Mouse (Mus musculus) kidney, embryonic 15.5 days (tissue): Measurements from ENCODE around the gene Helz2. TPM values are rescaled to one million over a fixed set of nuclear protein-coding genes. Genes with fewer than 3 reads are reported as not detected.
"Not testable (repeated sequence)": the region's sequence is repeated elsewhere in the genome, so short reads cannot be mapped to it uniquely, and the experiment has no call there.

ENCODE experiments used
- ATAC-seq: fragments of 200-750 bp; cut with Nextera tagmentation; replicated peaks from 2 replicates; pipeline ENCODE4 v1.8.0; 2017; ENCODE audit warnings: moderate TSS enrichment; ENCODE audit not compliant: low FRiP score
- H3K27ac ChIP-seq: fragments of 300-500 bp; sonication (generic); 2 replicates; pipeline ENCODE4 v1.5.1; 2015; ENCODE audit warnings: mild to moderate bottlenecking, inconsistent platforms
- H3K27me3 ChIP-seq: fragments of 300-500 bp; sonication (generic); 2 replicates; pipeline ENCODE4 v1.6.1; 2015; ENCODE audit warnings: inconsistent platforms
- H3K36me3 ChIP-seq: fragments of 300-500 bp; sonication (generic); 2 replicates; pipeline ENCODE4 v1.6.1; 2015; ENCODE audit warnings: inconsistent platforms
- H3K4me1 ChIP-seq: fragments of 300-500 bp; sonication (generic); 2 replicates; pipeline ENCODE4 v1.6.1; 2015; ENCODE audit warnings: inconsistent platforms
- H3K4me2 ChIP-seq: fragments of 300-500 bp; sonication (generic); 2 replicates; pipeline ENCODE4 v1.6.1; 2015; ENCODE audit warnings: moderate library complexity, mild to moderate bottlenecking, inconsistent platforms
- H3K4me3 ChIP-seq: fragments of 300-500 bp; sonication (generic); replicated peaks from 2 replicates; pipeline ENCODE4 v1.5.1; 2015; ENCODE audit warnings: mild to moderate bottlenecking, inconsistent platforms
- H3K9ac ChIP-seq: fragments of 300-500 bp; sonication (generic); 2 replicates; pipeline ENCODE4 v1.6.1; 2015; ENCODE audit warnings: mild to moderate bottlenecking, inconsistent platforms
- H3K9me3 ChIP-seq: fragments of 300-500 bp; sonication (generic); replicated peaks from 2 replicates; pipeline ENCODE4 v1.6.1; 2016; ENCODE audit warnings: inconsistent platforms
- WGBS: fragments of 180-500 bp; shearing (Covaris S2); methylation state at CpG from one replicate; pipeline ENCODE4 v1.1.7; 2015; ENCODE audit warnings: mixed read lengths; 5-methylcytosine and 5-hydroxymethylcytosine counted together
- polyA plus RNA-seq: library from polyadenylated mRNA; unstranded; fragments of >200 nt; fragmentation: Nextera tagmentation; extraction: Ambion mirVana; gene quantifications from 2 replicates; pipeline ENCODE4 v1.2.1, GENCODE M21; 2015

Gene Helz2
- polyA plus RNA-seq = 1.3 and 1.6 TPM in 2 replicates

DNA sequence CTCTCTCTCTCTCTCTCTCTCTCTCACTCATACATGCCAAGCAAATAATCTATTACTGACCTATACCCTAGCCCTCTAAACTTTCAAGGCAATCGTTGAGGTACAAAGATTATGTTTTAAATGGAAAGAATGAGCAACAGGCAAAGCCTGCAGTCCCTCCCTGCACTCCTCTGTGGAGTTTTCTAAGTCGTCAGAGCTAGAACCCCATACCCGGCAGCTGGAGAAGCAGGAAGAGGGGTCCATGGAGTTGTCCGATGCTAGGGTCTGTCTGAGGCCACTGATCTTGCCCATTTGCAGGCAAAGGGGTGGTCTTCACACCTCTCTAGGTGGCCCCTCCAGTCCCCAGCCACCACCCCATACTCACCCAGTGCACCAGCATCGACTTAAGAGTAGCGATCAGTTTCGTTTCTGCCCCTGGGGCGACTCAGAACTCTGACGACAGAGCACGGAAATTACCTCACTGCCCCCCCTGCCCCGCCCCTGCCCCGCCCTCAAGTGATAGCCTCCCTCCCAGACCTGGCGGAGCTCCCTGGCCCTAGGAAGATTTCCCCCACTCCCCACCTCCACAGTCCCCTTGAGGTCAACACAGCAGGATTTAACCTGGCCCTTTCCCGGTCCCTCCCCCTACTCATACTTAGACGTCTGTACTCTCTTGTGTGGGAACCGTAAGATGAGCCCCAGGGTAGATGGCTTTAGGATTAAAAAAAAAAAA lies at the start of gene Helz2:
Gene Helz2, minus strand, starts transcription at position 426 of the 712 bp plus-strand sequence.
- WGBS = 3% methylated on average over 16 of the region's 16 CpGs
- no peaks in the 10 kb centered on the region for H3K27me3 ChIP-seq
- no peak within 1 kb of the TSS for H3K27ac ChIP-seq
- H3K9me3 ChIP-seq = no peaks in the 10 kb centered on the region
- peaks cover 17% of the 10 kb centered on the region; the same call in 1 of the 2 replicates for H3K4me1 ChIP-seq
- 0 out of 2 replicates have a peak, but pooled peaks cover 9% of the 10 kb centered on the region for H3K36me3 ChIP-seq
- ATAC-seq = peak; percentile 73
- peak within 1 kb of the TSS; percentile 72 for H3K4me2 ChIP-seq
- H3K4me3 ChIP-seq = peak within 1 kb of the TSS; percentile 59
- peak within 1 kb of the TSS; percentile 50 for H3K9ac ChIP-seq

DNA sequence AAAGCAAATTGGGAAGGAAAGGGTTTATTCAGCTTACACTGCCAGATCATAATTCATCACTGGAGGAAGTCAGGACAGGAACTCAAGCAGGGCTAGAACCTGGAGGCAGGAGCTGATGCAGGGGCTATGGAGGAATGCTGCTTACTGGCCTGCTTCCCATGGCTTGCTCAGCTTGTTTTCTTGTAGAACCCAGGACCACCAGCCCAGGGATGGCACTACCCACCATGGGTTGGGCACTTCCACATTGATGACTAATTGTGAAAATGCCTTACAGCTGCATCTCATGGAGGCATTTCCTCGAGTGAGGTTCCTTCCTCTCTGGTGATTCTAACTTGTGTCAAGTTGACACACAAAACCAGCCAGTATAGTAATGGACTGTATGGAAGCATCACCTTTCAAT lies 49.1 kb upstream of the Helz2 start:
- Histone ChIP-seq H3K9me3 (no peaks in the 10 kb centered on the region), H3K36me3 (peaks cover 7% of the 10 kb centered on the region; the same call in 1 of the 2 replicates), H3K27me3 (no peaks in the 10 kb centered on the region), H3K4me2 (no peak overlapping the region), H3K4me1 (peaks cover 18% of the 10 kb centered on the region), H3K4me3 (no peak overlapping the region), H3K27ac (no peak overlapping the region), H3K9ac (no peak overlapping the region)
- 79% methylated on average over 1 of the region's 1 CpGs for WGBS
- ATAC-seq = no peak

DNA sequence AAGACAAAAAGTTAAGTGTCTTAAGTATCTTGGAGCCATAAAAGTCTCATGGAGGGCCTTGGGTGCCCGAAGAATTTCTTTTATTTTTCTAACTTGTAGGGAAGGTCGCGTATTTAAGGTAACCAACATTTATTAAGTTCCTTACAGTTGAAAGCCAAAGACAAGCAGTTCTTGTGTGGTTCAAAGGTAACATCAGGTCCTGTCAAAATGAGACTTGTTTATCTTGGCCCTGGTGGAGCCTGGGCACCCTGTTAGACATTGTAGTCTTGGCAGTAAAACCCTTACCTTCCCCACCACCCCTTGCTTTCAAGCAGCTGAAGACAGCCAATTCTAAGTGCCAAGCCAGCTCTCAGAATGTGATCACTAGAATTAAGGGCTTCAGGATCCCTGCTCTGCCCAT lies 46.9 kb upstream of the Helz2 start:
- no peak for ATAC-seq
- H3K9me3 ChIP-seq = no peaks in the 10 kb centered on the region
- no peak overlapping the region for H3K27ac ChIP-seq
- H3K9ac ChIP-seq = peak overlapping the region; percentile 43
- H3K4me3 ChIP-seq = peak overlapping the region; percentile 68
- H3K27me3 ChIP-seq = no peaks in the 10 kb centered on the region
- H3K4me2 ChIP-seq = peak overlapping the region; percentile 70
- H3K36me3 ChIP-seq = peaks cover 19% of the 10 kb centered on the region
- H3K4me1 ChIP-seq = peaks cover 18% of the 10 kb centered on the region
- 63% methylated on average over 3 of the region's 3 CpGs for WGBS

DNA sequence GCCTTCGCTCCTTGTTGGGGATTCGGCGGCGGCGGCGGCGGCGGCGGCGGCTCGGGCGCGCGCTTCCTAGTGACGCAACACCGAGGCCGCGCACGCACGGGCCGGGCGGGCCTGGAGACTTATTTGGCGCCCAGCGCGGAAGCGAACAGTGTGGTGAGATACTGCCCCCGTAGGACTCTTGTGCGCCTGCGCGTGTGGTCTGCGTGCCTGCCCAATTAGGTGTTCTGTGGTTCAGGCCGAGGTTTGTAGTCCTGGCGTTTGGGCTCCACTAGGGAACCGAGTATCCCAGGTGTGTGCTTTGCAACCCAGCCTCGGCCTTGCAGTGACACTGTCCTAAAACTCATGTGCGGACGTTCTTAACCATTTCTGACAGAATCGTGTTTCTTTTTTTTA lies 46.1 kb upstream of the Helz2 start, which contains the start of gene Gmeb2:
Gene Gmeb2, minus strand, starts transcription at position 78 of the 393 bp plus-strand sequence.
- Histone ChIP-seq H3K27ac (peak within 1 kb of the TSS; percentile 96), H3K4me3 (peak within 1 kb of the TSS; percentile 68), H3K9ac (peak within 1 kb of the TSS; percentile 81), H3K36me3 (peaks cover 24% of the 10 kb centered on the region), H3K4me2 (peak within 1 kb of the TSS; percentile 70), H3K4me1 (peaks cover 18% of the 10 kb centered on the region)
- peak; percentile 98 for ATAC-seq
- H3K9me3 ChIP-seq, H3K27me3 ChIP-seq: not testable (repeated sequence)
- WGBS = 3% methylated on average over 38 of the region's 38 CpGs

DNA sequence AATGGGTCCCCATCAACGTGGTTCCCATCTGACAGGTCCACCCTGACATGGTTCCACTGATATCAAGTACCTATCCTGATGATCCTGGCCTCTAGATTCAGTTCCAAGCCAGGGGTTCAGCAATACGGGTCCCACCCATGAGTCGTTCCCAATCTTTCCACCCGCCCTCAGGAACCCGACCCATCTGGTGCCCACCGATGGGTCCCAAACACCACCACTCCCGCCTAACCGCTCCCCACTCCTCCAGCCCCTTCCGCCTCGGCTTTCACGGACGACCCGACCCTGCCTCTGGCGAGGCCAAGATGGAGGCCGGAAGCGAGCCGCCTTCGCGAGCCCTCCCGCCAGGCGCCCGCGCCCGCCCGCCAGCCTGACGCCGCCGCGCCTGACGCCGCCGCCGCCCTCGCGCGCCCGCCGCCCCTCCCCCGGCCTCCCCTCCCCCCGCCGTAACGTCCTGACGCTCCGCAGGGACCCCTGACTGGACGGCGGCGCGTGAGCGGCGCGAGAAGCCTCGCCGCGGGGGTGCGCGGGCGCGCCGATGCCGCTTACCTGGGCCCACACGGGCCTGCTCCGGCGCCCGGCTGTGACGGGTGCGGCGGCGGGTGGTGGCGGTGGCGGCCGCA lies 45.6 kb upstream of the Helz2 start:
- peaks cover 18% of the 10 kb centered on the region for H3K4me1 ChIP-seq
- H3K27ac ChIP-seq = peak overlapping the region; percentile 96
- under 1% methylated on average over 49 of the region's 71 CpGs for WGBS
- peak overlapping the region; percentile 70 for H3K4me2 ChIP-seq
- no peaks in the 10 kb centered on the region for H3K9me3 ChIP-seq
- peak; percentile 91 for ATAC-seq
- H3K9ac ChIP-seq = peak overlapping the region; percentile 81
- H3K36me3 ChIP-seq = peaks cover 28% of the 10 kb centered on the region
- no peaks in the 10 kb centered on the region for H3K27me3 ChIP-seq
- peak overlapping the region; percentile 68 for H3K4me3 ChIP-seq

DNA sequence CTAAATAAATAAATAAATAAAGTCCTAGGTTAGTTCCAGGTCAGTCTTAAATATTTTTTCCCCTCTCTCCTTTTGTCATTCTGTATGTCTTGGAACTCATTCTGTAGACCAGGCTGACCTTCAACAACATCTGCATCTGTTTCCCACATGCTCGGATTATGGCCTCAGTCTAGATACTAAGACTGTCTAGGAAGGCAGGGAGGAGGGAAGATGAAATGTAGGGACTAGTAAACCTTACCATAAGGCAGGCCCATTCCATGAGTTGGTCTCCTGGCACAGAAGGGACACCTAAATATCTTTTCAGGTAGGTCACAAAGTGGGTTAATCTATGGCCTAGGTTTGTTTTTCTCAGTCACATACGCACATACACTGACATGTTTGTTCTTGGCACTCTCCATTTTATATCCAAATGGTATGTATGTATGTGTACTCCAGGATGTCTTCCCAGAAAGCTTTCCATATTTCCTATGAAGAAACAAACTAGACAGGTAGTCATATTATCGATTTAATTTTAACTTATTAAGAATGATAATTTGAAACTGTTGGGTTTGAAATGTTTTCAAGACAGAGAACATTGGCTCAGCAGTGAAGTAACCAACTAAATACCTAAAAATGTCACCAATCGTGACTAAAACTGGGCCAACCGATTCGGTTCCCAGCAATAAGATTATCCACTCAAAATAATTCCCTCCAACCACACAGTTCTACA lies 45.0 kb upstream of the Helz2 start:
- H3K27ac ChIP-seq = peak overlapping the region; percentile 96
- no peaks in the 10 kb centered on the region for H3K27me3 ChIP-seq
- peak overlapping the region; percentile 81 for H3K9ac ChIP-seq
- no peaks in the 10 kb centered on the region for H3K9me3 ChIP-seq
- H3K4me2 ChIP-seq = peak overlapping the region; percentile 70
- 54% methylated on average over 6 of the region's 6 CpGs for WGBS
- H3K4me1 ChIP-seq = peaks cover 18% of the 10 kb centered on the region
- peaks cover 34% of the 10 kb centered on the region for H3K36me3 ChIP-seq
- ATAC-seq = no peak
- H3K4me3 ChIP-seq = peak overlapping the region; percentile 68

DNA sequence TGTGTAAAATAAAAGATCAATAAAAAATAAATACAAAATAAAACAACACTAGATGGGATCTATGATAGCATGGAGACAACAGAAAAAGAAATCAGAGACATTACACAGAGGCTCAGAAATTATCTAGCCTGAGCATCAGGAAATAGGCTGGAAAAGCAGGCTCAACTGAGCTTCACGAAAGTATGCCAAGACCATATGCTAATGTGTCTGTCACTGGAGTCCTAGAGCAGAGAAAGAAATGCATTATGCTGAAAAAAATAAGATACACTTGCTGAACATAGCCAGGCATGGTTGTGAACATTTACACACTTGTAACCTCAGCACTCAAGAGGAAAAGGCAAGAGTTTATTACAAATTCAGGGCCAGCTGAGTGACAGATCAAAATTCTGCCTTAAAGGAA lies 38.1 kb upstream of the Helz2 start:
- Histone ChIP-seq H3K9ac (no peak overlapping the region), H3K27me3 (no peaks in the 10 kb centered on the region), H3K36me3 (peaks cover 72% of the 10 kb centered on the region), H3K9me3 (no peaks in the 10 kb centered on the region), H3K4me1 (no peaks in the 10 kb centered on the region), H3K4me2 (no peak overlapping the region), H3K4me3 (no peak overlapping the region), H3K27ac (no peak overlapping the region)
- no peak for ATAC-seq
- WGBS = 90% methylated on average over 1 of the region's 1 CpGs

DNA sequence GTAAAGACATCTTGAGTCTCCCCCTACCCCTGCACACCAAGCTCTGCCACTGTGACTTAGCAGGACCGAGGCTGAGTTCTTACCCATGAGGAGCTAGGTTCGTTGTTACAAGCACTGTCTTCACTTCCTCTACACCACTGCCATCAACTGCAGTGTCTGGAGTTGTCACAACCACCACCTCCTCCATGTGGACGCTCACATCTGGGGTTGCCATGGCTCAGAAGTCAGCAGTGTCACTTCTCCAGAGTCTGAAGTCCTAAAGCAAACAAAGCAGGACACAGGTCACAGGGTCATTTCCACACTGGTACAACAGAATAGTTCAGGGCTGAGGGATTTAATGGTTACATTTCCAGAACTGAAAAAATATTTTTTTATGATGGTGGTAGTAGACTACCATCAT lies 36.0 kb upstream of the Helz2 start:
- H3K4me1 ChIP-seq = no peaks in the 10 kb centered on the region
- no peak overlapping the region for H3K9ac ChIP-seq
- no peak for ATAC-seq
- no peak overlapping the region for H3K27ac ChIP-seq
- H3K4me3 ChIP-seq = no peak overlapping the region
- H3K27me3 ChIP-seq = no peaks in the 10 kb centered on the region
- WGBS = 74% methylated on average over 3 of the region's 3 CpGs
- no peaks in the 10 kb centered on the region for H3K9me3 ChIP-seq
- peaks cover 72% of the 10 kb centered on the region for H3K36me3 ChIP-seq
- no peak overlapping the region for H3K4me2 ChIP-seq

DNA sequence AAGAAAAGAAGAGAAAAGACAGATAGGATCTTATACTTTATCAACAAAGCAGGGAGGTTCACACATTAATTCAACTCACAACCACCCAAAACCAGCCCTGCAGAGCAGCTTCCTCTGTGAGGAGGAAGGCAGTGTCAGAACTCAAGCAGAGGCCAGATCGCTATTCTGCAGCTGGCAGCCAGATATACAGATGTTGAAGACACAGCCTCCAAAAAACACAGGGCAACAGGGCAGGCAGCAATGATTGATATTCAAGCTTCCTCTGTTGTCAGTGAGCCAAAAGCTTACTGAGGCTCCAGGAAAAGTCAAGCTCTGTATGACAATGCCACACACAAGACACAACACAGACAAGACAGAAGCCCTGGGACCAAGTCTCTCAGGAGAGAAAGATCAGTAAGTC lies 34.9 kb upstream of the Helz2 start:
- Histone ChIP-seq H3K27ac (no peak overlapping the region), H3K9ac (no peak overlapping the region), H3K9me3 (no peaks in the 10 kb centered on the region), H3K27me3 (no peaks in the 10 kb centered on the region), H3K36me3 (peaks cover 64% of the 10 kb centered on the region), H3K4me3 (no peak overlapping the region), H3K4me2 (no peak overlapping the region), H3K4me1 (no peaks in the 10 kb centered on the region)
- ATAC-seq = no peak
- 70% methylated on average over 1 of the region's 1 CpGs for WGBS

DNA sequence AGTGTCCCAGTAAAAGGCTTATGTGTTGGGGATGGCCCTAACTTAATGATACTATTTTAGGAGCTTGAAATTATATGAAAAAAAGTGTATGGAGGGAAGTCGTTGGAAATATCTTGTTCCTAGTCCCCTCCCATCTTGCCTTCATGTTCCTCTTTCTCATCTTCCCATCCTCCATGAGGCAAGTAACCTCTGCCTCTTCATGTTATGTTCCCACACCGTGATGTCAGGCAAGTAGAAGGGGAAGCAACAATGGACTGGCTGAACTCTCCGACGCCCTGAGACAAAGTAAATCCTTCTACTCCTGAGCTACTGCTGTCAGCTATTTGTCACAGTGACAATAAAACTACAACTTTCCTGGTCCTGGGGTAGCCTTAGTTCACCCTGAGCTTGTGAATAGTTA lies 32.8 kb upstream of the Helz2 start:
- Histone ChIP-seq H3K9me3 (no peaks in the 10 kb centered on the region), H3K27ac (no peak overlapping the region), H3K4me3 (no peak overlapping the region), H3K4me2 (no peak overlapping the region), H3K4me1 (no peaks in the 10 kb centered on the region), H3K9ac (no peak overlapping the region), H3K27me3 (no peaks in the 10 kb centered on the region), H3K36me3 (peaks cover 73% of the 10 kb centered on the region)
- WGBS = 77% methylated on average over 4 of the region's 4 CpGs
- ATAC-seq = no peak

DNA sequence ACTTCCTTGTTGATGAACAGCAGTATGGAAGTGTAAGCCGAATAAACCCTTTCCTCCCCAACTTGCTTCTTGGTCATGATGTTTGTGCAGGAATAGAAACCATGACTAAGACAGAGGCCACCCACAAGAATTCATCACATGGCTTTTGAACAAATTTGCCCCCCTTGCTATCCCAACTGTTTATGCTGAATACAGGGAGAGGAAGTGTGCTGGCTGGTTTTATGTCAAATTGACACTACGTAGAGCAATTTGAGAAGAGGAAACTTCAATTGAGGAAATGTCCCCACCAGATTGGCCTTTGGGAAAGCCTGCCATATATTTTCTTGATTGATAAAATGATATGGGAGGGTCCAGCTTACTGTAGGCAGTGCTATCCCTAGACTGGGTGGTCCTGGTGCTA lies 32.0 kb upstream of the Helz2 start:
- no peak for ATAC-seq
- Histone ChIP-seq H3K9me3 (no peaks in the 10 kb centered on the region), H3K4me1 (no peaks in the 10 kb centered on the region), H3K4me2 (no peak overlapping the region), H3K9ac (no peak overlapping the region), H3K36me3 (peaks cover 75% of the 10 kb centered on the region), H3K27me3 (no peaks in the 10 kb centered on the region), H3K4me3 (no peak overlapping the region), H3K27ac (no peak overlapping the region)
- 94% methylated on average over 2 of the region's 2 CpGs for WGBS

DNA sequence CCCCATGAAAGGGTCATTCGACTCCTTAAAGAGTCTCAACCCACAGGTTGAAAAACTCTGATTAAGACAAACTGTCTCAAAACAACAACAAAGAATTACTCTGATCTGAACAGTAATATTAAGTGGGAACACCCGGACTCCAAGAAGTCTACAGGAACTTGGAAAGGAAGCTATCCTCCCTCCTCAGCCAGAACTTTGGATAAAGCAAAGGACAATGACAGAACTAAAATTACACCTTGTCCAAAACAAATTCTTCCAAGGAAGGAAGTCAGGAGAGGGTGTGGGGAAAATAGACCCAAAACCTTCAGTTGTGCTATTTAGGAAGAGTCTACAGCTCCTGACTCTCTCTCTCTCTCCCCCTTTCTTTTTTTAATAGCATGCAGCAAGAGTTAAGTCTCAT lies 30.3 kb upstream of the Helz2 start:
- H3K36me3 ChIP-seq = peaks cover 73% of the 10 kb centered on the region
- no peak overlapping the region for H3K27ac ChIP-seq
- ATAC-seq = no peak

More for the DNA sequence above, 30.3 kb upstream of the Helz2 start:
- H3K4me2 ChIP-seq = no peak overlapping the region
- no peak overlapping the region for H3K4me3 ChIP-seq
- H3K4me1 ChIP-seq = no peaks in the 10 kb centered on the region
- no peak overlapping the region for H3K9ac ChIP-seq
- H3K9me3 ChIP-seq = no peaks in the 10 kb centered on the region
- no peaks in the 10 kb centered on the region for H3K27me3 ChIP-seq
- WGBS = 81% methylated on average over 2 of the region's 2 CpGs
